ENCODE assay signal across 8 mouse cellular contexts in genomic region chr7:133112351-133112831, GRCm38 (mm10). TPM values are rescaled to one million over a fixed set of nuclear protein-coding genes. Genes with fewer than 3 reads are reported as not detected.
A peak's percentile ranks its signal among the peaks of the same experiment; 100 is the strongest.
DNase-seq lines count a peak whose midpoint lies in the region; ATAC-seq and TF ChIP-seq lines count a peak whose summit lies in the region.

No protein-coding gene starts in this region.

- 20% methylated on average over 6 of the region's 6 CpGs for WGBS in kidney, embryonic 14.5 days

- H3K9ac ChIP-seq in kidney, embryonic 14.5 days (ENCODE audit: low read depth, low read length), result no peak overlapping the region

- H3K36me3 ChIP-seq in kidney, embryonic 14.5 days (ENCODE audit: control insufficient read depth, insufficient read depth, low read length), result peaks cover 5% of the 10 kb centered on the region; the same call in 1 of the 2 replicates

- H3K27ac ChIP-seq in gastrocnemius, adult 2 months, result peak overlapping the region; percentile 61
- H3K27ac ChIP-seq in kidney, embryonic 14.5 days (ENCODE audit: low read depth, low read length), result peak overlapping the region; percentile 57; the same call in 1 of the 2 replicates

- no peaks in the 10 kb centered on the region for H3K9me3 ChIP-seq in kidney, embryonic 14.5 days (ENCODE audit: control insufficient read depth, low read length)

- DNase-seq in gastrocnemius, adult 2 months, result no peak
- no peak for DNase-seq in gastrocnemius, postnatal 14 days
- peak; percentile 36 for DNase-seq in urinary bladder, postnatal 25 days (ENCODE audit: low spot score)
- DNase-seq in urinary bladder, adult 18-20 months (ENCODE audit: low spot score in 2 of 2), result no peak
- DNase-seq in left cerebral cortex, adult 8-10 months (ENCODE audit: low spot score in 2 of 2), result no peak
- DNase-seq in gastrocnemius, postnatal 25 days, result no peak

- H3K27me3 ChIP-seq in kidney, embryonic 14.5 days (ENCODE audit: control insufficient read depth, insufficient read depth, low read length), result no peaks in the 10 kb centered on the region

- H3K4me1 ChIP-seq in kidney, embryonic 14.5 days (ENCODE audit: control insufficient read depth, insufficient read depth, low read length), result peaks cover 76% of the 10 kb centered on the region

- H3K4me3 ChIP-seq in gastrocnemius, adult 2 months, result 0 out of 2 replicates have a peak overlapping the region, but pooled peaks have one; percentile 2
- no peak overlapping the region for H3K4me3 ChIP-seq in kidney, embryonic 14.5 days (ENCODE audit: low read length)

- TF ChIP-seq CTCF in gastrocnemius, adult 2 months (IDR thresholded peaks at IDR 0.05), result no peak

- intact Hi-C loops in gastrocnemius, adult 2 months (cut with DNase I), result loop anchor here (5.0 kb wide), 1 partner anchor 40 kb away; no protein-coding TSS in a partner anchor
- intact Hi-C loops in gastrocnemius, postnatal 14 days (cut with DNase I; ENCODE audit: low total_unique reads), result loop anchor here (10.0 kb wide), 1 partner anchor 78 kb away; no protein-coding TSS in a partner anchor

- no peak overlapping the region for H3K4me2 ChIP-seq in kidney, embryonic 14.5 days (replicated peaks; ENCODE audit: low read depth, low read length)

- peak; percentile 35; the same call in 1 of the 2 replicates for ATAC-seq in kidney, embryonic 14.5 days (ENCODE audit: low FRiP score, low TSS enrichment)
- ATAC-seq in megakaryocyte-erythroid progenitor cell, adult 5-6 weeks (replicated peaks; ENCODE audit: low FRiP score, low TSS enrichment, poor library complexity, severe bottlenecking), result no peak

RNA-seq across cellular contexts. Expression of gene Fgfr2, which starts 10.8 kb away (rescaled TPM):
- under 1 TPM; 0.15 to 0.33 TPM for total RNA-seq in gastrocnemius, adult 2 months (2021)
- total RNA-seq in gastrocnemius, postnatal 14 days (2021), result 1 to 10 TPM; 1.2 to 1.8 TPM
- polyA plus RNA-seq in kidney, embryonic 14.5 days (2014; fragmentation: Nextera tagmentation; extraction: Ambion mirVana), result 62.8 and 133 TPM in 2 replicates
- total RNA-seq in left cerebral cortex, adult 8-10 months (2022), result 10 to 100 TPM; 50.6 to 73.1 (median 64.8) TPM
- under 1 TPM; 0.33 to 0.96 TPM for total RNA-seq in gastrocnemius, postnatal 25 days (2021)
- not detected in 2 replicates for total RNA-seq in megakaryocyte-erythroid progenitor cell, adult 5-6 weeks (2014; fragmentation: Nextera tagmentation)
- total RNA-seq in megakaryocyte-erythroid progenitor cell, adult 5-6 weeks (2017), result not detected in 2 replicates

RNA-seq across cellular contexts. Expression of gene Ctbp2, which starts 11.8 kb away (rescaled TPM):
- total RNA-seq in gastrocnemius, adult 2 months (2021), result 10 to 100 TPM; 18.7 to 23.0 TPM
- total RNA-seq in gastrocnemius, postnatal 14 days (2021), result 10 to 100 TPM; 22.4 to 29.3 TPM
- polyA plus RNA-seq in kidney, embryonic 14.5 days (2014; fragmentation: Nextera tagmentation; extraction: Ambion mirVana), result 132 and 157 TPM in 2 replicates
- total RNA-seq in left cerebral cortex, adult 8-10 months (2022), result 10 to 100 TPM; 26.0 to 30.6 (median 27.5) TPM
- total RNA-seq in gastrocnemius, postnatal 25 days (2021), result 10 to 100 TPM; 11.7 to 15.9 TPM
- total RNA-seq in megakaryocyte-erythroid progenitor cell, adult 5-6 weeks (2014; fragmentation: Nextera tagmentation), result 15.2 and 23.9 TPM in 2 replicates
- 22.0 and 44.7 TPM in 2 replicates for total RNA-seq in megakaryocyte-erythroid progenitor cell, adult 5-6 weeks (2017)

Comparison
In these comparisons a context has a peak if more than half of its experiments do, and no peak if none do; other contexts are left out.
1. RNA of gene Fgfr2, which starts 10.8 kb away (total RNA-seq): 50.6 to 73.1 TPM in left cerebral cortex, adult 8-10 months; 1.2 to 1.8 TPM in gastrocnemius, postnatal 14 days, 0.33 to 0.96 TPM in gastrocnemius, postnatal 25 days, 0.15 to 0.33 TPM in gastrocnemius, adult 2 months and not detected in megakaryocyte-erythroid progenitor cell, adult 5-6 weeks; every median in the first group is over 10 times any median in the second.